Mouse (Mus musculus): ENCODE measurements around the gene Aoc1.

Gene Aoc1

GRCm38 (mm10) chr6:48906371-48906770, 33.7 kb downstream of the Aoc1 start:
- no peak for DNase-seq (ENCODE audit: low spot score in 2 of 2)

GRCm38 (mm10) chr6:48909229-48909628, 36.5 kb downstream of the Aoc1 start:
- DNase-seq (ENCODE audit: low spot score in 2 of 2), result no peak

- no peak for DNase-seq (ENCODE audit: low spot score in 2 of 2)
Observed at GRCm38 (mm10) chr6:48912033-48912432, 39.3 kb downstream of the Aoc1 start.

- no peak for DNase-seq (ENCODE audit: low spot score in 2 of 2)
Observed at GRCm38 (mm10) chr6:48913587-48913986, 40.9 kb downstream of the Aoc1 start.

GRCm38 (mm10) chr6:48929595-48929994, 56.9 kb downstream of the Aoc1 start, which contains the start of gene 1600015I10Rik:
TSS of gene 1600015I10Rik (plus strand) at chr6:48929895.
- DNase-seq (ENCODE audit: low spot score in 2 of 2), result no peak

GRCm38 (mm10) chr6:48949596-48949995, 76.9 kb downstream of the Aoc1 start:
- DNase-seq (ENCODE audit: low spot score in 2 of 2), result no peak

- no peak for DNase-seq (ENCODE audit: low spot score in 2 of 2)
Observed at GRCm38 (mm10) chr6:48950676-48951075, 78.0 kb downstream of the Aoc1 start.

- no peak for DNase-seq (ENCODE audit: low spot score in 2 of 2)
Observed at GRCm38 (mm10) chr6:48951630-48952029, 78.9 kb downstream of the Aoc1 start.

- no peak for DNase-seq (ENCODE audit: low spot score in 2 of 2)
Observed at GRCm38 (mm10) chr6:48953220-48953619, 80.5 kb downstream of the Aoc1 start.

- no peak for DNase-seq (ENCODE audit: low spot score in 2 of 2)
Observed at GRCm38 (mm10) chr6:48954211-48954610, 81.5 kb downstream of the Aoc1 start.

- DNase-seq (ENCODE audit: low spot score in 2 of 2), result peak; percentile 12 to 53
Observed at GRCm38 (mm10) chr6:48954946-48955345, 82.2 kb downstream of the Aoc1 start.

GRCm38 (mm10) chr6:48956785-48957184, 84.1 kb downstream of the Aoc1 start:
- DNase-seq (ENCODE audit: low spot score in 2 of 2), result no peak

GRCm38 (mm10) chr6:48958053-48958452, 85.4 kb downstream of the Aoc1 start:
- DNase-seq (ENCODE audit: low spot score in 2 of 2), result peak in 1 of 2 experiments; percentile 10

All from frontal cortex, postnatal 14 days (tissue).